Mouse (Mus musculus): ENCODE measurements around the gene Fam129a.

DNA sequence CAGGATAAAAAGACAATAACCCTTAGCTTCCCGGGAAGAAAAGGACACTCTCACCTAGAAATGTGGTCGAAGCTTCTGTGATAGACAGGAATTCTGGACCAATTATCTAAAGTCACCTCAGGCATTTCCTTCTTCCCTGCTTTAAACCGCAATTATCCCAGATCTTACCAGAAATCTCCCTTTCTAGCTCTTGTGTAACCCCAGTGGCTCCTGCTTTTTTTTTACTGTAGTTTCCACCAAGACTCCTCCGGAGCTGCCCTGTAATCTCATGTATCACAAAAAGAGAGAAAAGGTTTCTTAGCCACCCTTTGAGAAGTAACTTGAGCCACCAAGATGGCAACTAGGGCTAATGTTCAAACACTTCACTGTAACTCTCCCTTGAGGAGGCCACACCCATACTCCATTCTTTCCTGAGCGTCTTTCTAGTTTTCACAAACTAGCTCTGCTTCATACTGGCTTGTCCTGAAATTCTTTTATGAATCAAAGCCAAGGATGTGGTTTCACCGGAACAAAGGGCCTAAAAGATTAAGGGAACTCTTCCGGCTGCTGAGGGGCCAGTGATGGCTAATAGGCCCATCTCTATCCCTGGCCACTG, 93.9 kb downstream of the Fam129a start:
- no peak for TF ChIP-seq CTCF (IDR thresholded peaks at IDR 0.05; ENCODE audit: low read depth, low read length)
- TF ChIP-seq POLR2A (IDR thresholded peaks at IDR 0.05; ENCODE audit: insufficient read depth, low read length): no peak
- TF ChIP-seq EP300 (IDR thresholded peaks at IDR 0.05; ENCODE audit: insufficient read depth, low read depth, low read length): no peak

Measured in ES-Bruce4 (cell line).